Mouse (Mus musculus) frontal cortex, postnatal 25 days (tissue): ENCODE results near the gene Sfta2.
A peak's percentile ranks its signal among the peaks of the same experiment; 100 is the strongest.

ENCODE experiments used
- DNase-seq, 2 experiments: peaks; one replicate each; pipeline ENCODE4 v3.0.0; 2022; ENCODE audit warnings: low spot score in 2 of 2

Sfta2 gene

GRCm38 (mm10) chr17:35592131-35592530 is 9.2 kb upstream of the Sfta2 start:
- DNase-seq = no peak

- no peak for DNase-seq
Observed at GRCm38 (mm10) chr17:35593786-35594185, 7.6 kb upstream of the Sfta2 start.

- no peak for DNase-seq
Observed at GRCm38 (mm10) chr17:35594456-35594855, 6.9 kb upstream of the Sfta2 start.

GRCm38 (mm10) chr17:35597399-35597798 is 4.0 kb upstream of the Sfta2 start:
- no peak for DNase-seq

- DNase-seq = no peak
Observed at GRCm38 (mm10) chr17:35601736-35602354, 496 bp downstream of the Sfta2 start.

GRCm38 (mm10) chr17:35617127-35617526 is 15.8 kb downstream of the Sfta2 start:
- DNase-seq = no peak

- no peak for DNase-seq
Observed at GRCm38 (mm10) chr17:35626537-35626936, 25.2 kb downstream of the Sfta2 start, which contains the start of gene Gm9573. Gm9573 (minus strand) TSS chr17:35626637.

GRCm38 (mm10) chr17:35633992-35634391 is 32.6 kb downstream of the Sfta2 start:
- peak in 1 of 2 experiments; percentile 42 for DNase-seq

- no peak for DNase-seq
Observed at GRCm38 (mm10) chr17:35635202-35635601, 33.9 kb downstream of the Sfta2 start.

GRCm38 (mm10) chr17:35635699-35636111 is 34.4 kb downstream of the Sfta2 start:
- DNase-seq = peak; percentile 63 to 79

- no peak for DNase-seq
Observed at GRCm38 (mm10) chr17:35636363-35636762, 35.0 kb downstream of the Sfta2 start.

GRCm38 (mm10) chr17:35638475-35639190 is 37.3 kb downstream of the Sfta2 start:
- DNase-seq = peak in 1 of 2 experiments; percentile 32

- DNase-seq = no peak
Observed at GRCm38 (mm10) chr17:35639352-35639751, 38.0 kb downstream of the Sfta2 start.

- no peak for DNase-seq
Observed at GRCm38 (mm10) chr17:35643609-35644236, 42.4 kb downstream of the Sfta2 start, which contains the start of gene Mucl3. Mucl3 (minus strand) TSS chr17:35643695.

- no peak for DNase-seq
Observed at GRCm38 (mm10) chr17:35649429-35649828, 48.1 kb downstream of the Sfta2 start.

- no peak for DNase-seq
Observed at GRCm38 (mm10) chr17:35653086-35653485, 51.7 kb downstream of the Sfta2 start.

- peak in 1 of 2 experiments; percentile 28 for DNase-seq
Observed at GRCm38 (mm10) chr17:35665957-35666515, 64.7 kb downstream of the Sfta2 start.

- DNase-seq = no peak
Observed at GRCm38 (mm10) chr17:35666851-35667256, 65.5 kb downstream of the Sfta2 start.

- DNase-seq = peak; percentile 96 to 97
Observed at GRCm38 (mm10) chr17:35667334-35668065, 66.2 kb downstream of the Sfta2 start, which contains the start of gene Vars2. Vars2 (minus strand) TSS chr17:35667592.

GRCm38 (mm10) chr17:35669731-35670130 is 68.4 kb downstream of the Sfta2 start:
- DNase-seq = no peak

GRCm38 (mm10) chr17:35671846-35672245 is 70.5 kb downstream of the Sfta2 start:
- no peak for DNase-seq

GRCm38 (mm10) chr17:35672527-35672926 is 71.2 kb downstream of the Sfta2 start:
- DNase-seq = no peak
